Comparison of ENCODE assay signal across 36 mouse cellular contexts in the genomic region with DNA sequence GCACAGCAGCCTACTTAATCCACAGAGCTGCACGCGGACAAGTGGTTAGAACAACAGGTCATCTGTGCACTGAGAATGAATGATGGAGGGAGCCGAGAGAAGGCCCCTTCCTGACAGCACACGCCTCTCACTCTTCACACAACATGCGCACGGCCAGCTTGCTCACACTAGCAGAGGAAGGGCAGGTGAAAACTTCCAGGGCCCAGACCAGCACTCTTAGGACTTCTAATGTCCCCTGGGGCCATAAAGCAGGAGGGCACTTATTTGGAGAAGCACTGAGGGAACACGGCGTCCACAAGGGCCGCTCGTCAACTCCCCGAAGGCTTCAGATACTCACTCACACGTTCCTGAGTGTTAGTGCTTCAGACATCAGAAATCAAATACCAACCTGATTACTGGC. TPM values are rescaled to one million over a fixed set of nuclear protein-coding genes. Genes with fewer than 3 reads are reported as not detected.
"Had no signal": no experiment of that assay in that cellular context is flagged by ENCODE, and none has a peak within 500 bp of the region (broad histone marks: within the 10 kb centered on the region; RNA-seq: fewer than 3 reads in every experiment).

No protein-coding gene starts in this region.

- H3K4me1 ChIP-seq: hindbrain, embryonic 13.5 days; hindbrain, embryonic 15.5 days; kidney, embryonic 15.5 days; limb, embryonic 13.5 days; limb, embryonic 15.5 days had no signal

- H3K9ac ChIP-seq: forebrain, postnatal 0 days; heart, embryonic 13.5 days; heart, embryonic 15.5 days; hindbrain, embryonic 13.5 days; hindbrain, embryonic 15.5 days; kidney, embryonic 15.5 days; limb, embryonic 13.5 days; limb, embryonic 15.5 days had no signal

- H3K4me2 ChIP-seq: heart, embryonic 11.5 days; heart, embryonic 13.5 days; heart, embryonic 15.5 days; hindbrain, embryonic 13.5 days; hindbrain, embryonic 15.5 days; kidney, embryonic 15.5 days; limb, embryonic 13.5 days; limb, embryonic 15.5 days had no signal

- DNase-seq: forebrain, postnatal 0 days; gastrocnemius, postnatal 14 days; gastrocnemius, postnatal 36 days; heart, adult 18-20 months; heart, postnatal 14 days; heart, postnatal 36 days; kidney, adult 11 months; kidney, adult 2 months; kidney, adult 9 months; kidney, postnatal 14 days; kidney, postnatal 36 days; layer of hippocampus, adult 9-11 months; layer of hippocampus, postnatal 36 days; left cerebral cortex, postnatal 4 days had no signal

- ATAC-seq: forebrain, postnatal 0 days; hindbrain, postnatal 0 days; intestine, embryonic 16.5 days had no signal

- H3K27ac ChIP-seq: heart, embryonic 13.5 days; heart, embryonic 15.5 days; hindbrain, embryonic 13.5 days; hindbrain, embryonic 15.5 days; hindbrain, postnatal 0 days; kidney, embryonic 15.5 days; kidney, postnatal 0 days; limb, embryonic 13.5 days; limb, embryonic 15.5 days had no signal

- H3K4me3 ChIP-seq: heart, embryonic 13.5 days; heart, embryonic 15.5 days; hindbrain, embryonic 13.5 days; hindbrain, embryonic 15.5 days; kidney, embryonic 15.5 days; limb, embryonic 13.5 days; limb, embryonic 15.5 days had no signal

- H3K27me3 ChIP-seq: heart, embryonic 13.5 days; heart, embryonic 15.5 days; hindbrain, embryonic 13.5 days; hindbrain, embryonic 15.5 days; kidney, embryonic 15.5 days; limb, embryonic 13.5 days; limb, embryonic 15.5 days had no signal

- H3K9me3 ChIP-seq: heart, embryonic 13.5 days; heart, embryonic 15.5 days; hindbrain, embryonic 13.5 days; hindbrain, embryonic 15.5 days; kidney, embryonic 15.5 days; limb, embryonic 13.5 days; limb, embryonic 15.5 days had no signal

RNA-seq across cellular contexts. Expression of a gene that starts 48.5 kb away (rescaled TPM):
- total RNA-seq: gastrocnemius, adult 18-20 months; gastrocnemius, adult 8-10 months; gastrocnemius, postnatal 14 days; gastrocnemius, postnatal 36 days; heart, adult 18-20 months; heart, postnatal 14 days; heart, postnatal 36 days; hematopoietic stem cell, adult 5-6 weeks; layer of hippocampus, adult 18-20 months; layer of hippocampus, adult 8-10 months; layer of hippocampus, postnatal 14 days; layer of hippocampus, postnatal 36 days; left cerebral cortex, adult 18-20 months; left cerebral cortex, postnatal 10 days; left cerebral cortex, postnatal 25 days had no signal
- polyA plus RNA-seq: heart, embryonic 15.5 days; heart, postnatal 0 days had no signal

RNA-seq across cellular contexts. Expression of a gene that starts 55.3 kb away (rescaled TPM):
- total RNA-seq: gastrocnemius, adult 18-20 months; gastrocnemius, postnatal 14 days; gastrocnemius, postnatal 36 days; heart, adult 18-20 months; heart, postnatal 14 days; heart, postnatal 36 days; hematopoietic stem cell, adult 5-6 weeks; hindbrain, postnatal 0 days; layer of hippocampus, adult 18-20 months; layer of hippocampus, adult 8-10 months; layer of hippocampus, postnatal 14 days; layer of hippocampus, postnatal 36 days; left cerebral cortex, postnatal 10 days; left cerebral cortex, postnatal 25 days; left cerebral cortex, postnatal 4 days had no signal
- polyA plus RNA-seq: heart, embryonic 11.5 days; heart, embryonic 13.5 days; heart, embryonic 15.5 days; heart, postnatal 0 days; hindbrain, postnatal 0 days; intestine, embryonic 14.5 days; limb, embryonic 13.5 days had no signal
